Mouse (Mus musculus): ENCODE measurements around the gene Uba1.

The Uba1 gene

DNA sequence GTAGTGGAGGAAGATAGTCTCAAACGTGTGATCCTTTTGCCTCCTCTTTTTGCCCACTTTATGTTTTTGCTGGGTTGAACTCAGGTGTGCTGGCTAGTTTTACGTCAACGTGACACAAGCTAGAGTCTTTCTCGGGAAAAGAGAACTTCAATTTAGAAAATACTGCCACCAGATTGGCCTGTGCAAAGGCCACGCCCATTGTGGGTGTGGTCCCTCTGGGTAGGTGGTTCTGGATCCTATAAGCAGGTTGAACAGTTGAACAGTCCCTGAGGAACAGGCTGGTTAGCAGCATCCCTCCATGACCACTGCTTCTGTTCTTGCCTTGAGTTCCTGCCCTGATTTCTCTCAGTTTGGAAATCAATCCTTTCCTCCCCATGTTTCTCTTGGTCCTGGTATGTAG, 70.6 kb downstream of the Uba1 start:
- no peak for DNase-seq (ENCODE audit: low spot score in 2 of 2)

DNA sequence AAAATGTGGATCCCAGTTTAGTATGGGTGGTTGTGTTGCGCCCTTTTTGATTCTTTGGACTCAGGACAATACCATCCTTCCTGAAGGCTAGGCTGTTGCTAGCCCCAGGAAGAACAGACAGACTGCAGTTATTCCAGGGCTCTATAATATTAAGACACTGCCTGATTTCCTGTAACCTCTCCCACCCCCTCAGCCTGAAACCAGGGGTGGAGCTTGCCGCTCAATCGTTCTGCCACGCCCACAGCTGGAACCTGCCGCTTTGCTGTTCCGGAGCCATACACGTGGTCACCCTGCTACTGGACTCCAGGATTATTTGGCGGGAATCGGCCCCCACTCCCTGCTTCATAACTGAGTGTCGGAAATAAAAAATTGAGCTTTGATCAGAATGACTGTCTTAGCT, 71.9 kb downstream of the Uba1 start:
- peak in 1 of 2 experiments; percentile 11 for DNase-seq (ENCODE audit: low spot score in 2 of 2)
